Mouse (Mus musculus) heart, postnatal 14 days (tissue): ENCODE results near the gene Cmtm3. TPM values are rescaled to one million over a fixed set of nuclear protein-coding genes. Genes with fewer than 3 reads are reported as not detected.

ENCODE experiments used
- DNase-seq, 2 experiments: peaks; one replicate each; pipeline ENCODE4 v3.0.0; 2021 to 2022
- intact Hi-C: fragments of 180-260 bp; cut with DNase I; formaldehyde crosslinking; loops from one replicate; pipeline ENCODE4 v1.15.1; 2025
- total RNA-seq, 2 experiments: library from RNA; stranded (reverse); gene quantifications; 2 replicates each; pipeline ENCODE4 v1.2.3; 2021

Gene Cmtm3
- total RNA-seq, 2 experiments from 2014 or later: 31.4 to 31.5 TPM

DNA sequence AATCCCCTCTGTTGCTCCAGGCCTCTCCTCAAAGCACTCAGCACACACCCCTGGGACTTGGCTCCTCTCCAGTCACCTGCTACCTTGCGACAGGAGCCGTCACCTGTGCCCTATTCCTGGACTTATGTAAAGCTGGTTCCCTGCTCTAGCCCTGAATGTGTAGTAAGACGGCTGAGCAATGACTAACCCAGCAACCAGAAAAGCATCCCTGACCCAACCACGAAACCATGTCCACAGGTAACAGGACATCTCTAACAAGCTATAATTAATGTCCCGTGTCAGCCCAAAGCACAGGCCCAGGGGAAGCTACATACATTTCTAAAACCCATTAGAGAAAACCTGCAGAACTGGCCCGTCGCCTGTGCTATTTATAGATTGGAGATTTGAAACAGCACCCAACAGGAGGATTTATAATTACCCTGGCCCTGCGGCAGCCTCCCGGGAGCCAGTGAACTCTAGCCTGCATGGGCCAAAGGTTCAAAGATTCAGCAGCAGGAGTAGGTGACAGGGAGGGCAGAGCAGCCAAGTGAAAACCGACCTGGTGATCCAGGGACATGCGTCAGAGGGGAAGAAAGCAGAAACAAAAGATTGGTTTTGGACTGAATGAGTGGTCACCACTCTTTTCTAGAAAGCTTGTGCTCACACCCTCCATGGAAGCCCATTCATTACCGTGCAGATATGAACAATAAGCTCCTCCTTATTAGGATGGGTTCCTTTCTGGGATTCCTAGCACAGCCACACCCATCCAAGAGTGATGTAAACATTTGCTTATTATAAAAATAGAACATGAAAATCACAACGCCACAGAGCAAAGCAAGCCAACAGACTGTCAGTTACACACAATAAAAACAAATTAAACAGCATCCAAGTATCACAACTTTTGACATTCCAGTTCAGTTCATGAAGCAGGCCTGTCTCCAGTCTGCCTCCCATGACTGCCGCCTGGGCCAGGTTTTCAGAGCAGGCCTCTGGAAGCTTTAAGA, 35.9 kb downstream of the Cmtm3 start:
- intact Hi-C loops: no loop called here
- DNase-seq: peak; percentile 33 to 66

DNA sequence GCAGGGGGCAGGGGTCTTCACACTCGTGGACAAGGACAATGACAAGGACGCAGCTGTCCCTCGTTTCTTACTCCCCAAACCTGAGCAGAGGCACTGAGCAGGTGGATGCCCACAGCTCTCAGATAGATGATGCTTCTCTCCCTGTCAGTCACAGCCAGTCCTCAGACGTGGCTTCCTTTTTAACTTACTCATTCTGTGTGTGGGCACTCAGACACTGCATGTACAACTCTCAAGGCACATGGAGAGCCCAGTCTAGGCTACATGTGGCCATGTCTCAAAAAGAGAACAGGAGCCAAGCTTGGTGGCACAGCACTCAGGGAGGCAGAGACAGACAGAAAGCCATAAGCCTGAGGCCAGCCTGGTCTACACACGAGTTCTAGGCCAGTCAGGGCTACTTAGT, 36.7 kb downstream of the Cmtm3 start:
- intact Hi-C loops: no loop called here
- no peak for DNase-seq

DNA sequence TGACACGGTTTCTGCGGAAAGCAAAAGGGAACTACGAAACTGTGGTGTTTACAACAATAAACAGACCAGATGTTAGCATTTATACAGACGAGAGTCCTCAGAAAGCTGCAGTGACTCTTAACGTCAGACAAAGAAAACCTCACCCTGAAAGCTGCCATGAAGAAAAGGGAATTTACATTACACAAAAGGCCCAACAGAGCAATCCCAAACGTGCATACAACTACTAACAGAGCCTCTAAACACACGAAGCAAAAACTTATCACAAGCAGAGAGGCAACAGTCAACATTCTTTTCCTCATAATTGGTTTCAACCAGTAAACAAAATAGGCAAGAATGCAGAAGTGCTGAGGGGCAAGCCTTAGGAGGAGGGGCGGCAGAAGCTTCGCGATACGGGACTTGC, 37.5 kb downstream of the Cmtm3 start:
- intact Hi-C loops: no loop called here
- no peak for DNase-seq

GRCm38 (mm10) chr8:104379301-104379836, 40.2 kb downstream of the Cmtm3 start:
- no peak for DNase-seq
- intact Hi-C loops: no loop called here

- no peak for DNase-seq
- intact Hi-C loops: no loop called here
These were observed 41.1 kb downstream of the Cmtm3 start for GRCm38 (mm10) chr8:104380269-104380668.

GRCm38 (mm10) chr8:104380961-104381411, 41.8 kb downstream of the Cmtm3 start:
- DNase-seq: no peak
- intact Hi-C loops: no loop called here

DNA sequence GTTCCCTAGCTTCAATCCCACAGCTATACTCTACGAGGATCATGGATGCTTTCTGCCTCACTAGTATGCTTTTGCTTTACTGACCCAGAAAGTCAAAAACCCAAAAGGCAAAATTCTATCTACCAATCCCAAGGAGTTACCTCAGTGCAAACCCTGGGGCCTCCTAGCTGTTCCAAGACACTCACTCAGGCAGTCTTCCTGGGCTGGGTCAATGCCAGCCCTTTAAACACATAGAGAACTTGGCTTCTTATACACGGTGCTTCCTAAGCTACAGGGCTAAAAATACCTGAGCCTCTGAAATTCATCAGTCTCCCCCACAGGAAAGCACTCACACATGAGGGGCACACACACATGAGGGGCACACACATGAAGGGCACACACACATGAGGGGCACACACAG, 44.1 kb downstream of the Cmtm3 start:
- intact Hi-C loops: no loop called here
- no peak for DNase-seq

DNA sequence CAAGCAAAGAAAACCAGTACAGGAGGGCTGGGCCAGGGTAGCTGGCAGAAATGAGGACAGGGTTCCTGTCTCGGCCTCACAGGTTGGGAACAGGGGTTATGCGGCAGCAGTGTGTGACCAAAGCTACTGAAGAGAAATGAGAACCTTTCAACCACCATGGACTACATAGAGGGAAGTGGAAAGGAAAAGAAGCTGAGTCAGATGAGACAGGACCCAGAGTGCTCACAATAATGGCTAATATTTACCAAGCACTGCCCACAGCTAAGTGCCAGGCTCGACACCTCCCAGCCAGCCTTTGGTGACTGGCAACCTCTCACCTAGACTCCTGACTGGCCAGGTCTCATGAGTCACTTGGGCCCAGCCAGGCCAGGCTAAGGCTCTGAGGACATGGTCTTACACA, 44.8 kb downstream of the Cmtm3 start:
- no peak for DNase-seq
- intact Hi-C loops: no loop called here

DNA sequence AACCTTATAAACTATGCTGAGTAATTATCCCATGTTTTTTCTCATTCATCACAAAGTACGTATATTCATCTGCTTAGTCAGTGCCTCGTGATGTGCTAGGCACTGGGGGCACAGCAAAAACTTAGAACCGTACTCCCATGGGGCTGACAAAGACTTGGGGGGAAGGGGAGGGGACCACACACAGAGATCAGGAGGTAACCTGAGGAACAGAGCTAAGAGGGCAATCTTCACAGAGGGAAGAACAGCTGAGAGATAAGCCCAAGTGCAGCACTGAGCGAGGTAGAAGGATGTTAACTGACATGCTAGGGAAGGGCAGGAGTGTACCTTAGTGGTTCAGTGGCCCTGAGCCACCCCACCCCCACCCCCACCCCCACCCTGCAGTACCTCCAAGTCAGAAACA, 47.5 kb downstream of the Cmtm3 start:
- DNase-seq: no peak
- intact Hi-C loops: no loop called here

DNA sequence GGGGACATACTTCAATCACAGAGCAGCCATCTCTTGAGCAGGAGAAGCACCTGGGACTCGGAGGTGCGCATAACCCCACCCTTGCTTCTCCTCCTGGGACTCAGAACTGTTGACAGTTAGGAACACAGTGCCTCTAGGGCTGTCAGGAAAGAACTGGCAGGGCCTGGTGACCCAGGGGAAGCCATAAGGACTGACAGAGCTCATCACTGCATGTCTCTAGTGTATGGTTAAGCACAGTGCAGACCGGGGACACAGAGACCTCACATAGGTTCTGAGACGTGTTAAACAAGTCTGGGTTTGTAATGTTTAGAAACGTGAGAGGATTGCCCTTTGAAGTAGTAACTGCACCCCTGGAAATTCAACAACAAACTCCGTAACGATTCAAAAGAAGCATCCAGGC, 48.3 kb downstream of the Cmtm3 start:
- DNase-seq: no peak
- intact Hi-C loops: no loop called here

GRCm38 (mm10) chr8:104387980-104388379, 48.8 kb downstream of the Cmtm3 start:
- DNase-seq: peak; percentile 41 to 45
- intact Hi-C loops: no loop called here

- intact Hi-C loops: no loop called here
- no peak for DNase-seq
These were observed 51.0 kb downstream of the Cmtm3 start for GRCm38 (mm10) chr8:104390245-104390644.

DNA sequence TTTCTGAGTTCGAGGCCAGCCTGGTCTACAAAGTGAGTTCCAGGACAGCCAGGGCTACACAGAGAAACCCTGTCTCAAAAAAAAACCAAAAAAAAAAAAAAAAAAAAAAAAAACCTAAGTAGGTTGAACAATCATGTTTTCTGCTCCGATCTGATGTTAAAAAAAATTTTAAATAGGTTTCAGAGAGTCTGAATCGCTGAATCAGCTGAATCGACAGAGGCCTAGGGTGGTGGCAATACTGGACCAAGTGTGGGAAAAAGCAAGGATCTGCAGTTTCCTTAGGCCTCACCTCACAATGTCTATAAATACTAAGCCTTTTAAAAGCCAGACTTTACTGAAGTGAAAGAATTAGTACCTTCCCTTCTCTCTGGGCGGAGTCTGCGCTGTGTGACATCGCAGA, 53.9 kb downstream of the Cmtm3 start:
- no peak for DNase-seq
- intact Hi-C loops: no loop called here

- intact Hi-C loops: loop anchor here (2.0 kb wide), 1 partner anchor 49 kb away; the partner anchor contains the start of gene Dync1li2
- no peak for DNase-seq
These were observed 54.6 kb downstream of the Cmtm3 start for GRCm38 (mm10) chr8:104393767-104394166.

- intact Hi-C loops: loop anchor here (2.0 kb wide), 1 partner anchor 48 kb away; the partner anchor contains the start of gene Dync1li2
- DNase-seq: peak in 1 of 2 experiments; percentile 53
These were observed 55.8 kb downstream of the Cmtm3 start for GRCm38 (mm10) chr8:104394801-104395702.

- peak; percentile 79 to 84 for DNase-seq
- intact Hi-C loops: loop anchor here (2.0 kb wide), 2 partner anchors 47 to 51 kb away; partner anchors contain the start of gene Dync1li2
These were observed 56.6 kb downstream of the Cmtm3 start, which contains the start of gene Cmtm4 for GRCm38 (mm10) chr8:104395703-104396357. Gene Cmtm4 (minus strand): TSS chr8:104395807.
